Mouse (Mus musculus) CH12.LX (cell line): ENCODE measurements around the gene Ccdc88a. TPM values are rescaled to one million over a fixed set of nuclear protein-coding genes. Genes with fewer than 3 reads are reported as not detected.
A peak's percentile ranks its signal among the peaks of the same experiment; 100 is the strongest.

Source experiments
- DNase-seq: peaks from one replicate; pipeline ENCODE4 v3.0.0-alpha.2; 2013; ENCODE audit errors: extremely low read depth
- H3K27ac ChIP-seq: 2 replicates; pipeline ENCODE4 v1.5.1; 2012; ENCODE audit warnings: low read depth, mild to moderate bottlenecking, control low read depth, moderate library complexity; ENCODE audit not compliant: insufficient read depth
- H3K27me3 ChIP-seq: replicated peaks from 2 replicates; pipeline ENCODE3; 2012; ENCODE audit warnings: inconsistent platforms
- H3K36me3 ChIP-seq, 2 experiments: replicated peaks in 1 of 2; 2 replicates each; pipeline versions ENCODE3 to v1.6.1; 2012; ENCODE audit warnings: inconsistent platforms in 1 of 2, low read length in 1 of 2, mild to moderate bottlenecking in 1 of 2, mixed read lengths in 1 of 2, moderate library complexity in 1 of 2; ENCODE audit not compliant: control insufficient read depth in 1 of 2, insufficient read depth in 1 of 2
- H3K4me1 ChIP-seq, 2 experiments: 2 replicates each; pipeline ENCODE4 v1.6.1; 2012; ENCODE audit warnings: inconsistent platforms in 1 of 2, moderate library complexity in 1 of 2; ENCODE audit not compliant: insufficient read depth in 2 of 2, control insufficient read depth in 1 of 2
- H3K4me2 ChIP-seq: 2 replicates; pipeline ENCODE4 v1.6.1; 2012; ENCODE audit warnings: low read depth, mild to moderate bottlenecking, control low read depth; ENCODE audit not compliant: poor library complexity, insufficient read depth, severe bottlenecking
- H3K4me3 ChIP-seq, 3 experiments: fragments of 150-350 bp in 1 of 3; sonication (generic) in 1 of 3; replicated peaks in 1 of 3; 2 replicates each; pipeline versions ENCODE3 to v1.5.1; 2011 to 2012; ENCODE audit warnings: low read depth in 2 of 3, low read length in 2 of 3, mild to moderate bottlenecking in 2 of 3, moderate library complexity in 2 of 3, control low read depth in 1 of 3, improper control_type of control experiment in 1 of 3, inconsistent platforms in 1 of 3, mixed read lengths in 1 of 3; ENCODE audit not compliant: poor library complexity in 1 of 3
- H3K79me2 ChIP-seq: replicated peaks from 2 replicates; pipeline ENCODE4 v1.6.1; 2012; ENCODE audit warnings: mild to moderate bottlenecking, moderate library complexity; ENCODE audit not compliant: control insufficient read depth, poor library complexity, insufficient read depth, severe bottlenecking; ENCODE audit errors: extremely low read depth
- H3K9ac ChIP-seq: 2 replicates; pipeline ENCODE4 v1.6.1; 2012; ENCODE audit warnings: low read depth, mild to moderate bottlenecking, control low read depth, moderate library complexity; ENCODE audit not compliant: insufficient read depth
- H3K9me3 ChIP-seq: replicated peaks from 2 replicates; pipeline ENCODE3; 2012; ENCODE audit warnings: low read length, inconsistent platforms, mixed read lengths
- BHLHE40 ChIP-seq: IDR thresholded peaks from 2 replicates; pipeline ENCODE4 v1.6.1; 2011; ENCODE audit warnings: mild to moderate bottlenecking, low read depth, low read length, improper control_type of control experiment
- CHD1 ChIP-seq: IDR thresholded peaks from 2 replicates; pipeline ENCODE4 v1.6.1; 2012; ENCODE audit warnings: low read depth, low read length, improper control_type of control experiment, inconsistent platforms
- CHD2 ChIP-seq: IDR thresholded peaks from 2 replicates; pipeline ENCODE4 v1.6.1; 2011; ENCODE audit warnings: low read length, improper control_type of control experiment
- CTCF ChIP-seq, 2 experiments: IDR thresholded peaks in 1 of 2; conservative IDR thresholded peaks in 1 of 2; 2 replicates each; pipeline ENCODE4 v1.5.1; 2011 to 2012; ENCODE audit warnings: low read depth in 2 of 2, low read length in 2 of 2, improper control_type of control experiment in 1 of 2, inconsistent platforms in 1 of 2, mild to moderate bottlenecking in 1 of 2, moderate library complexity in 1 of 2
- E2F4 ChIP-seq: IDR thresholded peaks from 2 replicates; pipeline ENCODE4 v1.6.1; 2011; ENCODE audit warnings: low read depth, low read length, improper control_type of control experiment; ENCODE audit not compliant: insufficient replicate concordance
- ELF1 ChIP-seq: IDR thresholded peaks from 2 replicates; pipeline ENCODE4 v1.6.1; 2014; ENCODE audit warnings: low read depth, mild to moderate bottlenecking, inconsistent platforms, low read length, improper control_type of control experiment
- EP300 ChIP-seq: IDR thresholded peaks from 2 replicates; pipeline ENCODE4 v1.6.1; 2011; ENCODE audit warnings: low read length, improper control_type of control experiment
- ETS1 ChIP-seq: conservative IDR thresholded peaks from 2 replicates; pipeline ENCODE4 v1.6.1; 2012; ENCODE audit warnings: low read depth, mild to moderate bottlenecking, inconsistent platforms, low read length, improper control_type of control experiment, moderate library complexity
- GABPA ChIP-seq: IDR thresholded peaks from 2 replicates; pipeline ENCODE4 v1.6.1; 2012; ENCODE audit warnings: low read depth, low read length, improper control_type of control experiment, inconsistent platforms; ENCODE audit not compliant: insufficient replicate concordance
- HCFC1 ChIP-seq: IDR thresholded peaks from 2 replicates; pipeline ENCODE4 v1.6.1; 2012; ENCODE audit warnings: low read depth, mild to moderate bottlenecking, inconsistent platforms, low read length, improper control_type of control experiment
- IRF4 ChIP-seq: IDR thresholded peaks from 2 replicates; pipeline ENCODE4 v1.6.1; 2014; ENCODE audit warnings: low read depth, mild to moderate bottlenecking, inconsistent platforms, low read length, improper control_type of control experiment
- JUN ChIP-seq: IDR thresholded peaks from 2 replicates; pipeline ENCODE4 v1.6.1; 2011; ENCODE audit warnings: low read depth, mild to moderate bottlenecking, low read length, improper control_type of control experiment, moderate library complexity; ENCODE audit not compliant: insufficient read depth
- JUND ChIP-seq: conservative IDR thresholded peaks from 2 replicates; pipeline ENCODE4 v1.6.1; 2011; ENCODE audit warnings: low read depth, low read length, improper control_type of control experiment
- KAT2A ChIP-seq: IDR thresholded peaks from 2 replicates; pipeline ENCODE4 v1.6.1; 2012; ENCODE audit warnings: low read length, improper control_type of control experiment, inconsistent platforms; ENCODE audit not compliant: insufficient replicate concordance
- MAFK ChIP-seq: IDR thresholded peaks from 2 replicates; pipeline ENCODE4 v1.6.1; 2011; ENCODE audit warnings: low read length, improper control_type of control experiment; ENCODE audit not compliant: insufficient replicate concordance
- MAX ChIP-seq: IDR thresholded peaks from 2 replicates; pipeline ENCODE4 v1.6.1; 2011; ENCODE audit warnings: low read length, improper control_type of control experiment
- MAZ ChIP-seq: IDR thresholded peaks from 2 replicates; pipeline ENCODE4 v1.6.1; 2012; ENCODE audit warnings: low read depth, mild to moderate bottlenecking, inconsistent platforms, low read length, improper control_type of control experiment, moderate library complexity
- MEF2A ChIP-seq: IDR thresholded peaks from 2 replicates; pipeline ENCODE4 v1.6.1; 2014; ENCODE audit warnings: low read depth, mild to moderate bottlenecking, inconsistent platforms, low read length, improper control_type of control experiment, borderline replicate concordance
- MXI1 ChIP-seq: IDR thresholded peaks from 2 replicates; pipeline ENCODE4 v1.6.1; 2011; ENCODE audit warnings: mild to moderate bottlenecking, low read depth, low read length, improper control_type of control experiment
- MYC ChIP-seq: IDR thresholded peaks from 2 replicates; pipeline ENCODE4 v1.6.1; 2011; ENCODE audit warnings: low read depth, mild to moderate bottlenecking, improper control_type of control experiment, low read length
- NELFE ChIP-seq: IDR thresholded peaks from 2 replicates; pipeline ENCODE4 v1.6.1; 2011; ENCODE audit warnings: low read depth, low read length, improper control_type of control experiment
- NRF1 ChIP-seq: IDR thresholded peaks from 2 replicates; pipeline ENCODE4 v1.6.1; 2014; ENCODE audit warnings: low read depth, mild to moderate bottlenecking, inconsistent platforms, low read length, improper control_type of control experiment, moderate library complexity
- PAX5 ChIP-seq: IDR thresholded peaks from 2 replicates; pipeline ENCODE4 v1.6.1; 2012; ENCODE audit warnings: low read length, inconsistent platforms, mixed read lengths
- POLR2A ChIP-seq: IDR thresholded peaks from 2 replicates; pipeline ENCODE4 v1.6.1; 2011; ENCODE audit warnings: low read depth, mild to moderate bottlenecking, improper control_type of control experiment, low read length
- POLR2AphosphoS2 ChIP-seq: IDR thresholded peaks from 2 replicates; pipeline ENCODE4 v1.6.1; 2011; ENCODE audit warnings: low read depth, low read length, improper control_type of control experiment
- RAD21 ChIP-seq: IDR thresholded peaks from 2 replicates; pipeline ENCODE4 v1.6.1; 2011; ENCODE audit warnings: low read depth, mild to moderate bottlenecking, low read length, improper control_type of control experiment, moderate library complexity
- RCOR1 ChIP-seq: conservative IDR thresholded peaks from 2 replicates; pipeline ENCODE4 v1.6.1; 2012; ENCODE audit warnings: low read depth, mild to moderate bottlenecking, inconsistent platforms, low read length, improper control_type of control experiment
- SIN3A ChIP-seq: IDR thresholded peaks from 2 replicates; pipeline ENCODE4 v1.6.1; 2012; ENCODE audit warnings: low read length, improper control_type of control experiment, inconsistent platforms
- SMC3 ChIP-seq: IDR thresholded peaks from 2 replicates; pipeline ENCODE4 v1.6.1; 2011; ENCODE audit warnings: low read depth, low read length, improper control_type of control experiment
- TBP ChIP-seq: conservative IDR thresholded peaks from 2 replicates; pipeline ENCODE4 v1.6.1; 2011; ENCODE audit warnings: low read depth, low read length, improper control_type of control experiment
- TCF12 ChIP-seq: IDR thresholded peaks from 2 replicates; pipeline ENCODE4 v1.6.1; 2014; ENCODE audit warnings: low read depth, mild to moderate bottlenecking, inconsistent platforms, low read length, improper control_type of control experiment
- UBTF ChIP-seq: IDR thresholded peaks from 2 replicates; pipeline ENCODE4 v1.6.1; 2012; ENCODE audit warnings: low read depth, mild to moderate bottlenecking, inconsistent platforms, low read length, improper control_type of control experiment, moderate library complexity
- USF1 ChIP-seq: IDR thresholded peaks from 2 replicates; pipeline ENCODE4 v1.6.1; 2014; ENCODE audit warnings: low read depth, mild to moderate bottlenecking, inconsistent platforms, low read length, improper control_type of control experiment
- ZC3H11A ChIP-seq: IDR thresholded peaks from 2 replicates; pipeline ENCODE4 v1.6.1; 2012; ENCODE audit warnings: low read depth, mild to moderate bottlenecking, inconsistent platforms, low read length, improper control_type of control experiment
- ZKSCAN1 ChIP-seq: IDR thresholded peaks from 2 replicates; pipeline ENCODE4 v1.6.1; 2012; ENCODE audit warnings: low read depth, inconsistent platforms, low read length, improper control_type of control experiment, borderline replicate concordance
- ZMIZ1 ChIP-seq: IDR thresholded peaks from 2 replicates; pipeline ENCODE4 v1.6.1; 2012; ENCODE audit warnings: low read depth, mild to moderate bottlenecking, inconsistent platforms, low read length, improper control_type of control experiment
- ZNF384 ChIP-seq: IDR thresholded peaks from 2 replicates; pipeline ENCODE4 v1.6.1; 2012; ENCODE audit warnings: low read depth, low read length, improper control_type of control experiment, inconsistent platforms
- dilution Hi-C: fragments of 300-500 bp; cut with MboI; formaldehyde crosslinking; loops from 2 replicates; pipeline ENCODE4 v1.14.3; 2020; ENCODE audit warnings: low sequenced_read_pairs; ENCODE audit not compliant: extremely low pct_unique_long_range_greater_than_20kb, extremely low pct_ligation_motif_present
- in situ Hi-C: fragments of 300-500 bp; cut with MboI; formaldehyde crosslinking; loops from 3 replicates; pipeline ENCODE4 v1.14.3; 2019; ENCODE audit warnings: low sequenced_read_pairs, low pct_ligation_motif_present, low pct_unique_long_range_greater_than_20kb, mixed read lengths
- polyA plus RNA-seq: library from polyadenylated mRNA; unstranded; fragments of >175 nt; gene quantifications from 2 replicates; pipeline ENCODE4 v1.2.1, GENCODE M21; 2012; ENCODE audit warnings: low read depth; ENCODE audit not compliant: insufficient read length
- total RNA-seq, 2 experiments: library from RNA; depleted of rRNA; stranded (reverse); fragments of 300-350 nt in 1 of 2; fragments of >200 nt in 1 of 2; gene quantifications; 2 replicates each; pipeline ENCODE4 v1.2.3; 2012 to 2014

The Ccdc88a gene
- total and polyA plus RNA-seq, 3 experiments = 13.7 to 26.1 (median 15.2) TPM

GRCm38 (mm10) chr11:29548504-29549424 is 175.3 kb downstream of the Ccdc88a start:
- H3K9me3 ChIP-seq = no peaks in the 10 kb centered on the region
- dilution Hi-C loops (no loop called here), in situ Hi-C loops (loop anchor here (5.0 to 25.0 kb wide), 3 partner anchors 144 to 336 kb away; partner anchors contain the start of gene Rtn4)
- H3K27ac ChIP-seq = peak overlapping the region; percentile 91
- H3K9ac ChIP-seq = peak overlapping the region; percentile 98
- H3K79me2 ChIP-seq = peaks cover 34% of the 10 kb centered on the region
- peak; percentile 68 for DNase-seq
- no peaks in the 10 kb centered on the region for H3K27me3 ChIP-seq
- H3K4me2 ChIP-seq = peak overlapping the region; percentile 100
- H3K4me3 ChIP-seq = peak overlapping the region; percentile 73 to 91 (median 81)
- H3K36me3 ChIP-seq = peaks cover 22 to 29% of the 10 kb centered on the region in 2 experiments
- H3K4me1 ChIP-seq = peaks cover 4 to 45% of the 10 kb centered on the region in 2 experiments; a peak in 3 of 4 replicates
- TF ChIP-seq MAZ (no peak), MEF2A (no peak), TBP (0 out of 2 replicates have a peak, but pooled peaks have one; percentile 39), NRF1 (no peak), ZC3H11A (no peak), RCOR1 (no peak), PAX5 (no peak), SIN3A (no peak), MYC (peak; percentile 63; the same call in 1 of the 2 replicates), JUND (no peak), E2F4 (no peak), IRF4 (no peak), HCFC1 (no peak), EP300 (no peak), RAD21 (no peak; the same call in 1 of the 2 replicates), KAT2A (no peak), GABPA (no peak), MXI1 (peak; percentile 50; the same call in 1 of the 2 replicates), NELFE (peak; percentile 36; the same call in 1 of the 2 replicates), CHD1 (no peak; the same call in 1 of the 2 replicates), ETS1 (no peak; the same call in 1 of the 2 replicates), USF1 (no peak; the same call in 1 of the 2 replicates), BHLHE40 (no peak; the same call in none of the 2 replicates), CTCF (conservative IDR thresholded peaks at IDR 0.05 in 1 of 2, IDR thresholded peaks at IDR 0.05 in 1 of 2; ENCODE audit: low read depth in 2 of 2, low read length in 2 of 2) (peak in 1 of 2 experiments; percentile 56; a peak in 2 of 4 replicates), ZNF384 (no peak), TCF12 (no peak; the same call in 1 of the 2 replicates), JUN (no peak), UBTF (no peak), ELF1 (no peak), POLR2A (no peak; the same call in 1 of the 2 replicates), SMC3 (0 out of 2 replicates have a peak, but pooled peaks have one; percentile 7), POLR2AphosphoS2 (no peak; the same call in 1 of the 2 replicates), MAFK (no peak), CHD2 (no peak), ZMIZ1 (peak; percentile 59; the same call in 1 of the 2 replicates), ZKSCAN1 (no peak), MAX (peak; percentile 9; the same call in 1 of the 2 replicates)
